9 mouse cellular contexts compared by ENCODE assay signal in genomic region chr8:91190816-91191340, GRCm38 (mm10). TPM values are rescaled to one million over a fixed set of nuclear protein-coding genes. Genes with fewer than 3 reads are reported as not detected.
DNase-seq lines count a peak whose midpoint lies in the region; ATAC-seq and TF ChIP-seq lines count a peak whose summit lies in the region.
"Had no signal": no experiment of that assay in that cellular context is flagged by ENCODE, and none has a peak within 500 bp of the region (broad histone marks: within the 10 kb centered on the region; RNA-seq: fewer than 3 reads in every experiment).

No protein-coding gene starts in this region.

- peak overlapping the region; percentile 53 for H3K9ac ChIP-seq in intestine, embryonic 16.5 days (ENCODE audit: low read depth, low read length)
- peak overlapping the region; percentile 15; the same call in 1 of the 2 replicates for H3K9ac ChIP-seq in limb, embryonic 13.5 days
- no peak overlapping the region for H3K9ac ChIP-seq in midbrain, postnatal 0 days (replicated peaks; ENCODE audit: low read length, poor library complexity, severe bottlenecking)

- peaks cover 3% of the 10 kb centered on the region for H3K27me3 ChIP-seq in intestine, embryonic 16.5 days (replicated peaks; ENCODE audit: control insufficient read depth, insufficient read depth, low read length)
- H3K27me3 ChIP-seq in limb, embryonic 13.5 days, result peaks cover 67% of the 10 kb centered on the region
- H3K27me3 ChIP-seq in midbrain, postnatal 0 days (ENCODE audit: insufficient read depth, low read length), result peaks cover 7% of the 10 kb centered on the region; the same call in 1 of the 2 replicates

- no peak; the same call in 1 of the 2 replicates for ATAC-seq in cerebellum, adult (ENCODE audit: insufficient number of reproducible peaks, low FRiP score, low TSS enrichment)
- ATAC-seq in intestine, embryonic 16.5 days, result peak; percentile 81
- peak; percentile 57 for ATAC-seq in limb, embryonic 13.5 days (ENCODE audit: low FRiP score, low read depth)
- ATAC-seq in midbrain, postnatal 0 days (ENCODE audit: low FRiP score), result peak; percentile 82; the same call in 1 of the 2 replicates

- TF ChIP-seq POLR2A in cortical plate, adult 2 months (IDR thresholded peaks at IDR 0.05; ENCODE audit: extremely low read depth, insufficient read depth, low read length), result no peak

- H3K4me3 ChIP-seq in cortical plate, adult 2 months (ENCODE audit: insufficient read depth, low read length), result no peak overlapping the region
- no peak overlapping the region for H3K4me3 ChIP-seq in intestine, embryonic 16.5 days (ENCODE audit: low read length)
- peak overlapping the region; percentile 22; the same call in 1 of the 2 replicates for H3K4me3 ChIP-seq in limb, embryonic 13.5 days
- no peak overlapping the region for H3K4me3 ChIP-seq in midbrain, postnatal 0 days (ENCODE audit: low read depth, low read length)

- WGBS in intestine, embryonic 16.5 days, result 2% methylated on average over 17 of the region's 17 CpGs
- WGBS in limb, embryonic 13.5 days, result under 1% methylated on average over 17 of the region's 17 CpGs
- 10% methylated on average over 17 of the region's 17 CpGs for WGBS in midbrain, postnatal 0 days

- peak; percentile 8 for DNase-seq in cerebellum, adult 11 months
- DNase-seq in gastrocnemius, postnatal 25 days, result peak; percentile 55
- DNase-seq in midbrain, postnatal 0 days (ENCODE audit: low spot score), result peak; percentile 85
- DNase-seq in telencephalon, adult 2 months (ENCODE audit: low read depth, low spot score), result peak; percentile 10

- no peaks in the 10 kb centered on the region for H3K4me1 ChIP-seq in cortical plate, adult 2 months (ENCODE audit: control insufficient read depth, insufficient read depth, low read length)
- peaks cover 4% of the 10 kb centered on the region for H3K4me1 ChIP-seq in intestine, embryonic 16.5 days (ENCODE audit: control insufficient read depth, insufficient read depth, low read length)
- peaks cover 15% of the 10 kb centered on the region for H3K4me1 ChIP-seq in limb, embryonic 13.5 days
- H3K4me1 ChIP-seq in midbrain, postnatal 0 days (ENCODE audit: insufficient read depth, low read length), result no peaks in the 10 kb centered on the region

- no peak overlapping the region for H3K27ac ChIP-seq in cortical plate, adult 2 months (ENCODE audit: insufficient read depth, low read length)
- no peak overlapping the region for H3K27ac ChIP-seq in intestine, embryonic 16.5 days (ENCODE audit: low read length)
- H3K27ac ChIP-seq in limb, embryonic 13.5 days, result 0 out of 2 replicates have a peak overlapping the region, but pooled peaks have one; percentile 3
- H3K27ac ChIP-seq in midbrain, postnatal 0 days (ENCODE audit: low read depth, low read length), result no peak overlapping the region

- no peaks in the 10 kb centered on the region for H3K9me3 ChIP-seq in intestine, embryonic 16.5 days (ENCODE audit: control insufficient read depth, low read length)
- no peaks in the 10 kb centered on the region for H3K9me3 ChIP-seq in limb, embryonic 13.5 days
- H3K9me3 ChIP-seq in midbrain, postnatal 0 days (ENCODE audit: low read length), result no peaks in the 10 kb centered on the region
- H3K9me3 ChIP-seq: G1E had no signal

- TF ChIP-seq CTCF in cortical plate, adult 2 months (IDR thresholded peaks at IDR 0.05; ENCODE audit: extremely low read depth, insufficient read depth, low read length), result peak; percentile 95
- peak; percentile 91 for TF ChIP-seq CTCF in midbrain, postnatal 0 days (IDR thresholded peaks at IDR 0.05)

- peak overlapping the region; percentile 48 for H3K4me2 ChIP-seq in intestine, embryonic 16.5 days (ENCODE audit: low read depth, low read length)
- peak overlapping the region; percentile 57 for H3K4me2 ChIP-seq in limb, embryonic 13.5 days (replicated peaks)
- H3K4me2 ChIP-seq in midbrain, postnatal 0 days (ENCODE audit: low read depth, low read length, poor library complexity, severe bottlenecking), result 0 out of 2 replicates have a peak overlapping the region, but pooled peaks have one; percentile 22

- H3K36me3 ChIP-seq in intestine, embryonic 16.5 days (ENCODE audit: control insufficient read depth, insufficient read depth, low read length), result no peaks in the 10 kb centered on the region
- H3K36me3 ChIP-seq in limb, embryonic 13.5 days, result no peaks in the 10 kb centered on the region
- no peaks in the 10 kb centered on the region for H3K36me3 ChIP-seq in midbrain, postnatal 0 days (ENCODE audit: insufficient read depth, low read length)
- H3K36me3 ChIP-seq: G1E had no signal

RNA-seq across cellular contexts. Expression of gene Aktip, which starts 8.9 kb away (rescaled TPM):
- polyA plus RNA-seq in cortical plate, adult 2 months (2012; rRNA removed), result 113 and 120 TPM in 2 replicates
- 10 to 100 TPM; 33.2 to 38.1 TPM for total RNA-seq in gastrocnemius, postnatal 25 days (2021)
- polyA plus RNA-seq in intestine, embryonic 16.5 days (2015; fragmentation: Nextera tagmentation; extraction: Ambion mirVana), result 41.4 and 43.0 TPM in 2 replicates
- 53.4 and 55.2 TPM in 2 replicates for polyA plus RNA-seq in limb, embryonic 13.5 days (2015; fragmentation: Nextera tagmentation; extraction: Ambion mirVana)
- 133 and 163 TPM in 2 replicates for total RNA-seq in midbrain, postnatal 0 days (2014; rRNA removed)
- 133 and 134 TPM in 2 replicates for polyA plus RNA-seq in midbrain, postnatal 0 days (2015; fragmentation: Nextera tagmentation; extraction: Ambion mirVana)

Comparison
In these comparisons a context has a peak if more than half of its experiments do, and no peak if none do; other contexts are left out.
1. DNase-seq: peak in every context shown above with its lines; median percentile 85 in midbrain, postnatal 0 days; 55 in gastrocnemius, postnatal 25 days; 10 in telencephalon, adult 2 months; 8 in cerebellum, adult 11 months.